Mouse (Mus musculus) hindbrain, embryonic 11.5 days (tissue): ENCODE data around the gene Gm42688. TPM values are rescaled to one million over a fixed set of nuclear protein-coding genes. Genes with fewer than 3 reads are reported as not detected.

Source experiments
- ATAC-seq: fragments of 200-750 bp; cut with Nextera tagmentation; 2 replicates; pipeline ENCODE4 v1.8.0; 2017; ENCODE audit warnings: mild to moderate bottlenecking, moderate TSS enrichment, moderate library complexity; ENCODE audit not compliant: low FRiP score
- DNase-seq: peaks from one replicate; pipeline ENCODE4 v3.0.0-alpha.2; 2015; ENCODE audit warnings: low spot score
- H3K27ac ChIP-seq: fragments of 300-500 bp; sonication (generic); 2 replicates; pipeline ENCODE4 v1.5.1; 2014; ENCODE audit warnings: mild to moderate bottlenecking, low read depth, low read length
- H3K27me3 ChIP-seq: fragments of 300-500 bp; sonication (generic); 2 replicates; pipeline ENCODE4 v1.6.1; 2014; ENCODE audit warnings: mild to moderate bottlenecking, low read length, moderate library complexity, mixed read lengths; ENCODE audit not compliant: control insufficient read depth, insufficient read depth
- H3K36me3 ChIP-seq: fragments of 300-500 bp; sonication (generic); 2 replicates; pipeline ENCODE4 v1.6.1; 2014; ENCODE audit warnings: mild to moderate bottlenecking, low read length, moderate library complexity, mixed read lengths; ENCODE audit not compliant: control insufficient read depth, insufficient read depth
- H3K4me1 ChIP-seq: fragments of 300-500 bp; sonication (generic); replicated peaks from 2 replicates; pipeline ENCODE4 v1.6.1; 2014; ENCODE audit warnings: low read length, mixed read lengths; ENCODE audit not compliant: control insufficient read depth, insufficient read depth
- H3K4me2 ChIP-seq: fragments of 300-500 bp; sonication (generic); replicated peaks from 2 replicates; pipeline ENCODE4 v1.6.1; 2014; ENCODE audit warnings: mild to moderate bottlenecking, low read depth, low read length
- H3K4me3 ChIP-seq: fragments of 300-500 bp; sonication (generic); 2 replicates; pipeline ENCODE4 v1.5.1; 2014; ENCODE audit warnings: low read depth, low read length
- H3K9ac ChIP-seq: fragments of 300-500 bp; sonication (generic); 2 replicates; pipeline ENCODE4 v1.6.1; 2014; ENCODE audit warnings: low read depth, low read length
- H3K9me3 ChIP-seq: fragments of 300-500 bp; sonication (generic); 2 replicates; pipeline ENCODE4 v1.6.1; 2016; ENCODE audit warnings: low read length; ENCODE audit not compliant: control insufficient read depth
- WGBS: fragments of 180-500 bp; shearing (Covaris S2); extraction: QIAGEN DNeasy Blood & Tissue Kit; methylation state at CpG from one replicate; pipeline ENCODE4 v1.1.7; 2014; 5-methylcytosine and 5-hydroxymethylcytosine counted together
- polyA plus RNA-seq: library from polyadenylated mRNA; unstranded; fragments of >200 nt; fragmentation: Nextera tagmentation; extraction: Ambion mirVana; gene quantifications from 2 replicates; pipeline ENCODE4 v1.2.1, GENCODE M21; 2014

Gm42688 gene
- polyA plus RNA-seq, 1 experiment from 2014 or later: 1.9 TPM

DNA sequence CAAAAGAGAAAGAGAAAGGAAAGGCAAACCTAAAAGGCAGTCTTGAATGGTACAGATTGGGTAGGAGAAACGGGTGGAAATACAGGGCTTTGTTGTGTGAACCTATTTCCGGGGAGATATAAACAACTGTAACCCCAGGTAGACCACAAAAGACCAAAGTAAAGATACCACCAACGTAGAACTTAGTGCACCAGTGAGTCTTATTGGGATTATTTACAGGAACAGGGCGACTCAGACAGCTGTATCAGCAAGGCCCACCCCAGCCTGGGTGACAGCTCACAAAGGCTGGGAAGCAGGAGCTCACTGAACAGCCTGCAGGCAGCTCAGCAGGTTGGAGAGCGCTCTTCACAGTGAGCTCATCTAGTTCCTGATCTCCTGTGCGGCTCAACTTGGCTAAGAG is 5.4 kb upstream of the Gm42688 start:
- no peaks in the 10 kb centered on the region for H3K36me3 ChIP-seq
- H3K9me3 ChIP-seq: no peaks in the 10 kb centered on the region
- ATAC-seq: no peak
- H3K9ac ChIP-seq: no peak overlapping the region
- no peak overlapping the region for H3K27ac ChIP-seq
- DNase-seq: no peak
- no peaks in the 10 kb centered on the region; the same call in 1 of the 2 replicates for H3K27me3 ChIP-seq
- 44% methylated on average over 6 of the region's 6 CpGs for WGBS
- H3K4me3 ChIP-seq: no peak overlapping the region
- H3K4me1 ChIP-seq: no peaks in the 10 kb centered on the region
- H3K4me2 ChIP-seq: no peak overlapping the region

DNA sequence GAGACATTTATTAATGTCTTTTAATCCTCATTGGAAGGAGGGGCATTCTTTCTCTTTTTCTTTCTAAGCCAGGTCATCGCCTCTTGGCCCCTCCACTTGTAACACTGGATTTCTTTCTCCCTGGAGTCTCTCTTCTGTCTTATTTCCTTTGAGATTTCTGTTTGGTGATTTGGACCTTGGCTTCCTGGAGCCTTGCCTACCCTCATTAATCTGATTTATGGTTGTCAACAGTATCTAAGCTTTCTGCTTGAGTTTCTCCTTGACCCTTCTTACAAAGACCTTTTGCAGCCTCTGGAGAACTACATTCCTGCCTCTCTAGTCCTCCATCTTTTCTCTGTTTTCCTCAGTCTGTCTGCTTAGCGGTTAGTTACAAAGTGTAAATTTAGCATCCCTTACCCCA is 3.0 kb upstream of the Gm42688 start:
- no peaks in the 10 kb centered on the region for H3K9me3 ChIP-seq
- no peak for DNase-seq
- no peak for ATAC-seq
- H3K4me2 ChIP-seq: no peak overlapping the region
- no peaks in the 10 kb centered on the region; the same call in 1 of the 2 replicates for H3K27me3 ChIP-seq
- no peak overlapping the region for H3K4me3 ChIP-seq
- peaks cover 8% of the 10 kb centered on the region; the same call in 1 of the 2 replicates for H3K4me1 ChIP-seq
- no peak overlapping the region for H3K27ac ChIP-seq
- H3K36me3 ChIP-seq: no peaks in the 10 kb centered on the region
- 86% methylated on average over 2 of the region's 2 CpGs for WGBS
- no peak overlapping the region for H3K9ac ChIP-seq

DNA sequence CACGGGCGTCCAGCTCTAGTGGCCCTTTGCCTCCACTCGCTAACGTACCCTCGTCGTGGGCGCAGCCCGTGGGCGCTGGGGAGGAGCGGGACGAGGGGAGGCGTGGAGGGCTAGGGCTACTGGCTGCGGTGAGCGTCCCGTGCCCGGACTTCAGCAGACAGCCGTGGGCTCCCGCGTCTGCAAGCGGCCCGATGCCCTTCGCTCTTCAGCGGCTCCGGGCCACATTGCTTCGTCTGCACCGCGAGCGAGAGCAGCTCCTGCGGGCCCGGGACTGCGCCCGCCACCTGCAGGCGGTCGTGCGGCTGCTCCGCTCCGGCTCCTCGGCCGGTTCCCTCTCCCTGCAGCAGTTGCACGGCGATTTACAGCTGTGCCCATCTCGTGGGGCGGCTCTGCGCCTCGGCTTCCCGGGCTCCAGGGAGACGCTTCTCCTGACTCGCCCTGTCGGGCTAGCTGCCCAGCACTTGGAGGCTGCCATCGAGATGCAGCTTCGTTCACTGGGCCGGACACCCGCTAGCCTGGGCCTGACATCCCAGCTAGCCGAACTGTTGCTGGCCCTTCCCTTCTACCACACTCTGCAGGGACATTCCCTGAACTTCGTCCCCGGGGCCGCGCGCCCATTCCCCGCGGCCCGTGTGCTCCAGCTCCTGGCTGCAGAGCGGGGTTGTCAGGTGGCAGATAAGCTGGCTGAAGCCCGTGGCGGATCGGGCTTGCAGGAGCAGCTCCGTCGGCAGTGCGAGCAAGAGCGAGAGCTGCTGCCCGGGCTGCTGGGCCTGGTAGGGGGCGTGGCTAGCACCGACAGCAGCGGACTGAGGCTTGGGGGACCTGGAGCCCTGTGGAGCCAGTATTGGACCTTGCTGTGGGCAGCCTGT is 505 bp downstream of the Gm42688 start:
- Histone ChIP-seq H3K36me3 (no peaks in the 10 kb centered on the region), H3K27me3 (no peaks in the 10 kb centered on the region), H3K4me3 (peak overlapping the region; percentile 56), H3K4me2 (peak overlapping the region; percentile 96), H3K9me3 (no peaks in the 10 kb centered on the region), H3K9ac (peak overlapping the region; percentile 76), H3K27ac (peak overlapping the region; percentile 64), H3K4me1 (peaks cover 8% of the 10 kb centered on the region; the same call in 1 of the 2 replicates)
- DNase-seq (peak; percentile 70), ATAC-seq (peak; percentile 84)
- under 1% methylated on average over 74 of the region's 74 CpGs for WGBS

DNA sequence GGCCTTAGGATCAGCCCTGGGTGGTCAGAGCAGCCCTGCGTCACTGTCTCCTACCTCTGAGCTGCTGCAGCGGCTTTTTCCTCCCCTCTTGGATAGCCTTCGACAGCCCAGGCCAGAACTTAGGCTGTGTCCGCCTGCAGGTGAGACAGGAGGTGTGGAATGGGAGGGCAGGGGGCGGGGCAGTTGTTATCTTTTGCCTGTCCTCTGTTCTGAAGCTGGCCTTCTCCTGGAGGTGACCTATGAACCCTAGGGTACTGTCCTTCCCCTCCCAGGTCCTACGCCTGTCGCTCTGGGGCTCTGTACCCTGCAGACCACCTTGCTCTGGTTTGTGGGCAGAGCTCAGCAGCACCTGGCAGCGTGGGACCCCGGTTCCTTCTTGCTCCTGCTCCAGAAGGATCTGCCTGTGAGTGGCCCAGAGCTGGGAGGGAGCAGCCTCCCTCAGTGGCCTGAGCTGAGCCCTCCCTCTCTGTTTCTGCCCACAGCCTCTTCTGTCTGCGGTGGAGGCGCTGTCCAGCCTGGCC is 1.8 kb downstream of the Gm42688 start:
- ATAC-seq: no peak
- H3K27ac ChIP-seq: no peak overlapping the region
- no peak overlapping the region for H3K4me3 ChIP-seq
- H3K9ac ChIP-seq: no peak overlapping the region; the same call in 1 of the 2 replicates
- no peaks in the 10 kb centered on the region for H3K36me3 ChIP-seq
- DNase-seq: no peak
- H3K9me3 ChIP-seq: no peaks in the 10 kb centered on the region
- no peaks in the 10 kb centered on the region for H3K27me3 ChIP-seq
- peak overlapping the region; percentile 96 for H3K4me2 ChIP-seq
- peaks cover 11% of the 10 kb centered on the region; the same call in 1 of the 2 replicates for H3K4me1 ChIP-seq
- WGBS: 49% methylated on average over 11 of the region's 11 CpGs

DNA sequence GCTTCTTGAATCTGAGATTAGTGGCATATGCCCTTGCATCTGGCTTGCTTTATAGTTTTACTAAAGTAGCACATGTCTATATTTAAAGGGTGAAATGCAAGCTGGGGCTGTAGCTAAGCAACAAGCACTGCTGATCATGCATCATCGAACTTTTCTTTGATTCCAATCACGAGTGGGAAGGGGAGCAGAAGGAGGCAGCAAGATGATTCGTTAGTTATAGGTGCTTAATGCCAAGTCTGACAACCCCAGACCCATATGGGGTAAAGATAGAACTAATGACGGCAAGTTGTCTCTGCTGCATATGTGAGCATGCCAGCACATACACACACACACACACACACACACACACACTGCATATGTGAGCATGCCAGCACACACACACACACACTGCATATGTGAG is 2.7 kb downstream of the Gm42688 start:
- no peaks in the 10 kb centered on the region for H3K9me3 ChIP-seq
- no peak for DNase-seq
- no peak overlapping the region for H3K9ac ChIP-seq
- H3K27ac ChIP-seq: no peak overlapping the region
- H3K27me3 ChIP-seq: no peaks in the 10 kb centered on the region
- H3K4me1 ChIP-seq: peaks cover 12% of the 10 kb centered on the region; the same call in 1 of the 2 replicates
- no peaks in the 10 kb centered on the region for H3K36me3 ChIP-seq
- no peak overlapping the region for H3K4me3 ChIP-seq
- ATAC-seq: no peak
- 83% methylated on average over 4 of the region's 4 CpGs for WGBS
- no peak overlapping the region for H3K4me2 ChIP-seq

DNA sequence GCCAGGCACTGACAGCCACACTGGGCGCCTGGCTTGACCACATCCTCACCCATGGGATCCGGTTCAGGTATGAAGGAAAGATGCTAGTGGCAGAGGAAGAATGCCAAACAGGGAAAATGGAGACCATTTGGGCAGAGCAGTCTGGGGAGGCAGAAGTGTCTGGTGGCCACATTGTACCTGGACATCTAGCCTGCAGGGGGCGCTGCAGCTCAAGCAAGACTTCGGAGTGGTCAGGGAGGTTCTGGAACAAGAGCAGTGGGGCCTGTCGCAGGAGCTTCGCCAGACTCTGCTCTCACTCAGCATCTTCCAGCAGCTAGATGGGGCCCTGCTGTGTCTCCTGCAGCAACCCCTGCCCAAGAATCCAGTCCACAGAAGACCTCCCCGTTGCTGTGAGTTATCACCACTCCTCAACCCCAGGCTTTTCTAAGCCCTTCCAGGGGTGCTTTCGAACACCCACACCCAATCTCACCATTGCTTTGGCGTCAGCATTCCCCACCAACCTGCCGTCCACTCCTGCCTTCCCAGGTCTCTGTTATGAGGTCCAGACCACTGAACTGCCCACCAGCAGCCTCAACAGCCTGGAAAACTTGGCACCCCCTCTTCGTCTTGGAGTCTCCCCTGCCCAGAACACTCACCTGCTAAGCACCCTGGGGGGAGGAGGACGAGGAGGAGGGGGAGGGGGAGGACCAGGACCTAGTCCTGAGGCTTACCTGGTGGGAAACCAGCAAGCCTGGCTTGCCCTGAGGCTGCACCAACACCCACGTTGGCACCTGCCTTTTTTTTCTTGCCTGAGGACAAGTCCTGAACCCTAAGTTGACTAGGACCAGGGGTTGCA is 6.4 kb downstream of the Gm42688 start:
- Histone ChIP-seq H3K9me3 (no peaks in the 10 kb centered on the region), H3K4me3 (peak overlapping the region; percentile 94; the same call in 1 of the 2 replicates), H3K27me3 (no peaks in the 10 kb centered on the region), H3K4me1 (peaks cover 11% of the 10 kb centered on the region; the same call in 1 of the 2 replicates), H3K4me2 (peak overlapping the region; percentile 87), H3K36me3 (no peaks in the 10 kb centered on the region), H3K27ac (no peak overlapping the region), H3K9ac (no peak overlapping the region)
- WGBS: 33% methylated on average over 13 of the region's 13 CpGs
- DNase-seq (peak; percentile 89), ATAC-seq (peak; percentile 42)

DNA sequence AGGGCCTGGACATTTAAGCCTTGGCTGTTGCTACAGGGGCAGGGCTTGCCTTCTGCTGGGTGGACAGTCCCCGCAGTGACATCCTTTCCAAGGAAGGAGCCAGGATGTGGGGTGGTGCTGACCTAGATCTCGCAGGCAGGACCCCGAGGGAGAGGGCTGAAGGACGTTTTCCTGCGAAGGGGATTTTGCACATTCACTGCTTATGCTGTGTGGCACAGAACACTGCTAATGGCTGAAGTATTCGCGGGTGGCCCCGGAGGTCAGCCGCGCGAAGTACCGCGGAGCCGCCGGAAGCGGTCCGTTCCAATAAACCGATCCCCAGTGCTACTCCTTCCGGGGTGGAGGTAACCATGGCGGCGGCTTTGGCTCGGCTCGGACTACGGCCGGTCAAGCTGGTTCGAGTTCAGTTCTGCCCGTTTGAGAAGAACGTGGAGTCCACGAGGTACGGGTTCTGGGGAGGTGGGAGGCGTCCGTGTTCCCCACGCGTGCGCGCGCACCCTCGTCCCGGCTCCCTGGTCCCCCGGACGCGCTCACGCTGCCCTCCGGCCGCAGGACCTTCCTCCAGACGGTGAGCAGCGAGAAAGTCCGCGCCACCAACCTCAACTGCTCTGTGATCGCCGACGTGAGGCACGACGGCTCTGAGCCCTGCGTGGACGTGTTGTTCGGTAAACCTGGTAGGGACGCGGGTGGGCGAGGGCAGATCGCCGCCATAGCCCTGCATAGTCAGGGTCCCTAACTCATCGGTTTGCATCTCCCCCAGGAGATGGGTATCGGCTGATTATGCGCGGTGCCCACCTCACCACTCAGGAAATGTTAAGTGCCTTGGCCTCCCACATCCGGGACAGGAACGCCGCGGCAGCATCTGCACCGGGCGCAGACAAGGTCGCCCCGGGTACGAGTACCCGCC is 7.6 kb downstream of the Gm42688 start, which contains the start of gene Mrpl53:
Mrpl53 (plus strand) TSS at position 279 of the 907 bp plus-strand sequence.
- no peaks in the 10 kb centered on the region for H3K9me3 ChIP-seq
- peak within 1 kb of the TSS; percentile 94 for H3K4me3 ChIP-seq
- no peaks in the 10 kb centered on the region for H3K27me3 ChIP-seq
- H3K4me2 ChIP-seq: peak within 1 kb of the TSS; percentile 87
- ATAC-seq (peak; percentile 89), DNase-seq (peak; percentile 88)
- under 1% methylated on average over 76 of the region's 76 CpGs for WGBS
- H3K4me1 ChIP-seq: peaks cover 5% of the 10 kb centered on the region; the same call in 1 of the 2 replicates
- H3K27ac ChIP-seq: peak within 1 kb of the TSS; percentile 74
- no peaks in the 10 kb centered on the region for H3K36me3 ChIP-seq
- peak within 1 kb of the TSS; percentile 90 for H3K9ac ChIP-seq
